Mouse (Mus musculus) granulocyte monocyte progenitor cell, adult 5-6 weeks (primary cell): Measurements from ENCODE around the gene D430042O09Rik. TPM values are rescaled to one million over a fixed set of nuclear protein-coding genes. Genes with fewer than 3 reads are reported as not detected.

Experiments
- ATAC-seq: replicated peaks from 2 replicates; pipeline ENCODE4 v1.8.0; 2016; ENCODE audit warnings: mild to moderate bottlenecking, moderate TSS enrichment, inconsistent platforms; ENCODE audit not compliant: poor library complexity, severe bottlenecking
- total RNA-seq, 2 experiments: library from RNA; stranded (forward) in 1 of 2; stranded (reverse) in 1 of 2; fragments of 200-712, 200-1000 nt in 1 of 2; fragments of >200 nt in 1 of 2; fragmentation: Nextera tagmentation in 1 of 2; gene quantifications; 2 replicates each; pipeline ENCODE4 v1.2.3; 2014 to 2017

Gene D430042O09Rik
- total RNA-seq, 2 experiments from 2014 or later = 6.3 to 11.9 TPM

GRCm38 (mm10) chr7:125865234-125865633 is 157.5 kb downstream of the D430042O09Rik start:
- ATAC-seq = no peak

- no peak for ATAC-seq
Measured at GRCm38 (mm10) chr7:125868570-125868969, 160.9 kb downstream of the D430042O09Rik start.

GRCm38 (mm10) chr7:125871404-125872201 is 163.9 kb downstream of the D430042O09Rik start:
- ATAC-seq = no peak

GRCm38 (mm10) chr7:125872202-125872580 is 164.5 kb downstream of the D430042O09Rik start:
- no peak for ATAC-seq

- no peak for ATAC-seq
Measured at GRCm38 (mm10) chr7:125872874-125873273, 165.2 kb downstream of the D430042O09Rik start.

GRCm38 (mm10) chr7:125873971-125874495 is 166.3 kb downstream of the D430042O09Rik start:
- no peak for ATAC-seq

- peak; percentile 80 for ATAC-seq
Measured at GRCm38 (mm10) chr7:125878040-125878439, 170.4 kb downstream of the D430042O09Rik start.

- ATAC-seq = no peak
Measured at GRCm38 (mm10) chr7:125883232-125883631, 175.5 kb downstream of the D430042O09Rik start.

GRCm38 (mm10) chr7:125886116-125886680 is 178.5 kb downstream of the D430042O09Rik start:
- no peak for ATAC-seq

- no peak for ATAC-seq
Measured at GRCm38 (mm10) chr7:125887124-125887523, 179.4 kb downstream of the D430042O09Rik start.

- no peak for ATAC-seq
Measured at GRCm38 (mm10) chr7:125887761-125888160, 180.1 kb downstream of the D430042O09Rik start.

- no peak for ATAC-seq
Measured at GRCm38 (mm10) chr7:125888373-125888772, 180.7 kb downstream of the D430042O09Rik start.

GRCm38 (mm10) chr7:125893621-125894020 is 185.9 kb downstream of the D430042O09Rik start:
- ATAC-seq = no peak

GRCm38 (mm10) chr7:125897059-125897458 is 189.4 kb downstream of the D430042O09Rik start:
- ATAC-seq = no peak

GRCm38 (mm10) chr7:125899036-125899435 is 191.3 kb downstream of the D430042O09Rik start:
- ATAC-seq = peak; percentile 66

- no peak for ATAC-seq
Measured at GRCm38 (mm10) chr7:125899916-125900315, 192.2 kb downstream of the D430042O09Rik start.

- no peak for ATAC-seq
Measured at GRCm38 (mm10) chr7:125900386-125901161, 192.9 kb downstream of the D430042O09Rik start.

- no peak for ATAC-seq
Measured at GRCm38 (mm10) chr7:125920801-125921200, 213.1 kb downstream of the D430042O09Rik start.

- no peak for ATAC-seq
Measured at GRCm38 (mm10) chr7:125924044-125924443, 216.4 kb downstream of the D430042O09Rik start.
